Mouse (Mus musculus) intestine, embryonic 14.5 days (tissue): ENCODE results near the gene Hist1h1b. TPM values are rescaled to one million over a fixed set of nuclear protein-coding genes. Genes with fewer than 3 reads are reported as not detected.
"Not testable (repeated sequence)": the region's sequence is repeated elsewhere in the genome, so short reads cannot be mapped to it uniquely, and the experiment has no call there.

Experiments used
- ATAC-seq: fragments of 200-750 bp; cut with Nextera tagmentation; replicated peaks from 2 replicates; pipeline ENCODE4 v1.8.0; 2017; ENCODE audit warnings: low read depth, moderate number of reproducible peaks, moderate TSS enrichment, moderate library complexity; ENCODE audit not compliant: low FRiP score, low TSS enrichment
- DNase-seq: peaks from one replicate; pipeline ENCODE4 v3.0.0-alpha.2; 2018; ENCODE audit warnings: low spot score
- H3K27ac ChIP-seq: fragments of 300-500 bp; sonication (generic); 2 replicates; pipeline ENCODE4 v1.5.1; 2014; ENCODE audit warnings: low read depth, mild to moderate bottlenecking, control low read depth
- H3K27me3 ChIP-seq: fragments of 300-500 bp; sonication (generic); replicated peaks from 2 replicates; pipeline ENCODE4 v1.6.1; 2014; ENCODE audit warnings: low read length, control low read depth; ENCODE audit not compliant: control insufficient read depth, insufficient read depth
- H3K36me3 ChIP-seq: fragments of 300-500 bp; sonication (generic); 2 replicates; pipeline ENCODE4 v1.6.1; 2014; ENCODE audit warnings: low read length, control low read depth; ENCODE audit not compliant: control insufficient read depth, insufficient read depth
- H3K4me1 ChIP-seq: fragments of 300-500 bp; sonication (generic); replicated peaks from 2 replicates; pipeline ENCODE4 v1.6.1; 2014; ENCODE audit warnings: low read length, control low read depth, mixed read lengths; ENCODE audit not compliant: control insufficient read depth, insufficient read depth
- H3K4me2 ChIP-seq: fragments of 300-500 bp; sonication (generic); 2 replicates; pipeline ENCODE4 v1.6.1; 2014; ENCODE audit warnings: low read length
- H3K4me3 ChIP-seq: fragments of 300-500 bp; sonication (generic); 2 replicates; pipeline ENCODE4 v1.5.1; 2014; ENCODE audit warnings: low read depth, low read length, control low read depth, mixed read lengths
- H3K9ac ChIP-seq: fragments of 300-500 bp; sonication (generic); 2 replicates; pipeline ENCODE4 v1.6.1; 2014; ENCODE audit warnings: mild to moderate bottlenecking, low read length
- H3K9me3 ChIP-seq: fragments of 300-500 bp; sonication (generic); 2 replicates; pipeline ENCODE4 v1.6.1; 2016; ENCODE audit warnings: low read length, control low read depth; ENCODE audit not compliant: control insufficient read depth
- WGBS: fragments of 180-500 bp; shearing (Covaris S2); extraction: QIAGEN DNeasy Blood & Tissue Kit; methylation state at CpG from one replicate; pipeline ENCODE4 v1.1.7; 2014; 5-methylcytosine and 5-hydroxymethylcytosine counted together
- microRNA-seq: library from miRNA; unstranded; fragments of <30 nt; microRNA quantifications from one replicate; pipeline ENCODE4, GENCODE M21; 2016
- polyA plus RNA-seq: library from polyadenylated mRNA; unstranded; fragments of >200 nt; fragmentation: Nextera tagmentation; extraction: Ambion mirVana; gene quantifications from 2 replicates; pipeline ENCODE4 v1.2.1, GENCODE M21; 2014

Gene Hist1h1b
- polyA plus RNA-seq, 1 experiment from 2014 or later = 16.0 TPM

- Histone ChIP-seq H3K4me3 (peak overlapping the region; percentile 77), H3K27me3 (no peaks in the 10 kb centered on the region), H3K4me2 (peak overlapping the region; percentile 82), H3K36me3 (no peaks in the 10 kb centered on the region), H3K4me1 (peaks cover 24% of the 10 kb centered on the region), H3K9ac (peak overlapping the region; percentile 88), H3K9me3 (no peaks in the 10 kb centered on the region), H3K27ac (peak overlapping the region; percentile 97)
- ATAC-seq (no peak), DNase-seq (peak; percentile 73)
- 4% methylated on average over 5 of the region's 5 CpGs for WGBS
These were observed 30.9 kb downstream of the Hist1h1b start for GRCm38 (mm10) chr13:21749387-21750158.

DNA sequence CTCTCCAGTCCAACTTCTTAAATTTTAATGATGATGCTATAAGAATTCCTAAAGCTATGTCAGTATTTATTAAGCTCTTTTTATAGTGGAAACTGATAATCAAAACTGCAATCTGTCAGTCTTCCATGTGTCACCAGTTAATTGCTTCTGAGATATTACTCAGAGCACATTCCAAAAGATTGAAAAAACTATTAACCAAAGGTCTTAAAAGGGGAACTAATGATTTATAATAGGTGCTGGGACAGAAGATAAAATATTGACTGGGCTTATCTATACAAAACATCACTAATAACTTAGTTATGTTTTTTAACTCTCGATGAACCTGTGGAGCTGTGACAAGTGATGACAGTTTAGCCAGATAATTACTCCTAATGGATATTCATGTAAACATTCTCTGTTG lies 35.4 kb downstream of the Hist1h1b start:
- no peak for DNase-seq
- Histone ChIP-seq H3K4me2 (no peak overlapping the region), H3K27ac (no peak overlapping the region), H3K9ac (no peak overlapping the region), H3K9me3 (no peaks in the 10 kb centered on the region), H3K4me3 (no peak overlapping the region), H3K36me3 (no peaks in the 10 kb centered on the region), H3K27me3 (no peaks in the 10 kb centered on the region), H3K4me1 (peaks cover 12% of the 10 kb centered on the region; the same call in 1 of the 2 replicates)
- 23% methylated on average over 1 of the region's 1 CpGs for WGBS
- ATAC-seq = no peak

DNA sequence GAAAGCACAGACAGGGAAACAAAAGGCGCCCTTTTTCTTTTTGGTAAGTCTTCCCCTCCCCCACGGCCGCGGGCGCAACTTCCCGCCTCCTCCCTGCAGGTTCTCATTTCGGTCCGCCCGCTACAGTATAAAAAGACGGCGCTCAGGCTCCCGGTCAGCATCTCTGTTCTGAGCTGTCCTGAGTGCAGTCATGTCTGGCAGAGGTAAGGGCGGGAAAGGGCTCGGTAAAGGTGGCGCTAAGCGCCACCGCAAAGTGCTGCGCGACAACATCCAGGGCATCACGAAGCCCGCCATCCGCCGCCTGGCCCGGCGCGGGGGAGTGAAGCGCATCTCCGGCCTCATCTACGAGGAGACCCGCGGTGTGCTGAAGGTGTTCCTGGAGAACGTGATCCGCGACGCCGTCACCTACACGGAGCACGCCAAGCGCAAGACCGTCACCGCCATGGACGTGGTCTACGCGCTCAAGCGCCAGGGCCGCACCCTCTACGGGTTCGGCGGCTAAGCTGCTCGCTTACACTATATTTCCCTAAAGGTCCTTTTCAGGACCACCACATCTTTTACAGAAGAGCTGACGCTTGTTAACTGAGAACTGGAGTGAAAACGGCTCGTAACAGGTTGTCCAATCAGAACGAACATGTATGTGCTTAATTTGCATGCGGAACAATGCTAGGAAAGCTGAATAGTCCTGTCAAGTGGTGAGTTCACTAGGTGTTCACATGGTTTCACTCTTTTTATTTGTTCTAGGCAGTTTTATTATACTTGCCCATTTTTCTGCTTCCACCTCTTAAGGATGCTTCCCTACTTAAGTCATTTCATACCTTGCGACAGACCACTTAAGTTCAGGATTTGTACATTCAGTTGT lies 45.3 kb downstream of the Hist1h1b start, which contains the start of gene Hist1h4j:
TSS of gene Hist1h4j (plus strand) at position 159 of the 862 bp plus-strand sequence.
- H3K9ac ChIP-seq = peak within 1 kb of the TSS; percentile 79
- peak within 1 kb of the TSS; percentile 55 for H3K4me3 ChIP-seq
- peaks cover 14% of the 10 kb centered on the region; the same call in 1 of the 2 replicates for H3K4me1 ChIP-seq
- ATAC-seq = peak; percentile 91
- not testable (repeated sequence) for H3K9me3 ChIP-seq, H3K36me3 ChIP-seq, H3K27me3 ChIP-seq
- 1% methylated on average over 44 of the region's 56 CpGs for WGBS
- peak; percentile 100 for DNase-seq
- H3K4me2 ChIP-seq = peak within 1 kb of the TSS; percentile 70
- H3K27ac ChIP-seq = peak within 1 kb of the TSS; percentile 97

DNA sequence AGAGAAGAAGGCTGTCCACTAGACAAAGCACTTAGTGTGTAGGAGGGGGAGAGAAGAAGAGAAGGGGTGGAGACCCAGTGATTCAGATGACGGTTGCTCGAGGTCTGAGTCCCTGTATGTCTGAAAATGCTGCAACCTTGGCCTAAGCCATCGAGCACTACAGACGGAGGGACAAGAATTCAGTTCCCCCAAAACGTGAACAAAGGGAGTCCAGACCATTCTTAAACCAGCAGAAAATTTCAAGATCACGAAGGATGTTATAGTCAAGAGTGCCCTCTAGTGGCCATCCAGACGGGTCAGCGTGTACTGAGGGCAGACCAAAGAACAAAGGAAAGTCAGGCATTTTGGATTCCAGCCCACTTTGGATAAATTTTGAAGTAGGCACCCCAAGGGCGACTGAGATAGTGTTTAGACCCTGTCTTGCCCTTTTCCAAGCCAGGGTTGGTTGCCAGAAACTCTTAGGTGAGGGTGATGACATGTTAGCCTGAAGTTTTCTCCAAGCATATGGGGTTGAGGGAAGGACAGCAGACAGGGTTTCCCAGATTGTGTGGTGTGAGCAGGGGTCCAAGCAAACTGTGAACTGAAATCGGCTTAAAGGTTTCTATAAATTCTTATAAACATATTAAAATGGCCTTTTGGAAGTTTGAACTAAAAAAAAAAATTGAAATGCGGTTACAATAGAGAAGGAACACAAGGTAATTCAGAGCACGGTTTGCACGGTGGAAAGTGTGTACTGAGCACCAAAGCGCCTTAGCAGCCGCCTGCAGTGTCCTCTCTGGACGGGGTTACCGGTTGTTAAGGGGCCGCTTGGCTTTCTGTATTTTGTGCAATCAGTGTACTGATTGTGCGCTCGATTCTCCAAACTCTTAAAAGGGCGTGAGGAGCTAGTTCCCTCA lies 46.2 kb downstream of the Hist1h1b start:
- WGBS = under 1% methylated on average over 21 of the region's 21 CpGs
- ATAC-seq = peak; percentile 83
- H3K36me3 ChIP-seq = no peaks in the 10 kb centered on the region

DNA sequence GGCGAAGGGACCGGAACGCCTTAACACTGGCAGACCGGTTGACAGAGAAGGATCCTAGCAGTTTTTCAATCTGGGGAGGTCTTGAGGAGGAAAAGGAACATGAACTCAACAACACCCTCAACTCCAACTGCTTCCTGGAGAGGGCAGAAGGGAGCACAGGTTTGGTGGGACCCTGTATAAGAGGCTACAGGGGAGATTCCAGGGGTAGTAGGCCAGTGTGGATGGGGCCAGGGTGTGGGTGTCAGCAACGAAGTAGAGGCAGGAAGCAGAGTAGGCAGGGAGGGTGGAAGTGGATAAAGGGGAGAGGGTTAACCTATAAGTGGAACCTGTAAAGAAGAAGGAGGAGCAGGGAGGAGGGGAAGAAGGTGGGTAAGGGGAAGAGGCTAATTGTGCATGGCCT lies 47.0 kb downstream of the Hist1h1b start:
- H3K27ac ChIP-seq = peak overlapping the region; percentile 97

More for the DNA sequence above, 46.2 kb downstream of the Hist1h1b start:
- Histone ChIP-seq H3K4me1 (peaks cover 11% of the 10 kb centered on the region; the same call in 1 of the 2 replicates), H3K27me3 (no peaks in the 10 kb centered on the region), H3K9ac (peak overlapping the region; percentile 79), H3K9me3 (no peaks in the 10 kb centered on the region), H3K4me3 (peak overlapping the region; percentile 55), H3K4me2 (peak overlapping the region; percentile 70), H3K27ac (peak overlapping the region; percentile 97)
- DNase-seq = peak; percentile 91

More for the DNA sequence above, 47.0 kb downstream of the Hist1h1b start:
- 82% methylated on average over 5 of the region's 5 CpGs for WGBS
- DNase-seq (no peak), ATAC-seq (no peak; the same call in 1 of the 2 replicates)
- Histone ChIP-seq H3K27me3 (no peaks in the 10 kb centered on the region), H3K4me1 (0 out of 2 replicates have a peak, but pooled peaks cover 11% of the 10 kb centered on the region), H3K4me2 (no peak overlapping the region), H3K4me3 (no peak overlapping the region), H3K36me3 (no peaks in the 10 kb centered on the region), H3K9me3 (no peaks in the 10 kb centered on the region), H3K9ac (no peak overlapping the region)

Small RNA genes lying within 50 kb of the gene (microRNA-seq; reads per million reads assigned to microRNA genes)
- not detected for gene Gm19658
- not detected for gene Gm44346
- gene Gm44454 = not detected

Other genes with a start within 250 kb of the Hist1h1b start
- gene Zkscan8, start 249.5 kb downstream of the Hist1h1b start, polyA plus RNA-seq = 8.2 and 9.6 TPM in 2 replicates
- 0.05 and 0.16 TPM in 2 replicates for gene Olfr1366, start 237.8 kb downstream of the Hist1h1b start, polyA plus RNA-seq
- not detected in 2 replicates for gene Olfr1535, start 220.7 kb downstream of the Hist1h1b start, polyA plus RNA-seq
- not detected in 2 replicates for gene Olfr1364, start 198.9 kb downstream of the Hist1h1b start, polyA plus RNA-seq
- not detected in 2 replicates for gene Olfr1362, start 166.6 kb downstream of the Hist1h1b start, polyA plus RNA-seq
- not detected in 2 replicates for gene Olfr11, start 138.1 kb downstream of the Hist1h1b start, polyA plus RNA-seq
- not detected in 2 replicates for gene Olfr1361, start 117.2 kb downstream of the Hist1h1b start, polyA plus RNA-seq
- gene Olfr1360, start 103.2 kb downstream of the Hist1h1b start, polyA plus RNA-seq = not detected in 2 replicates
- gene Olfr1359, start 82.5 kb downstream of the Hist1h1b start, polyA plus RNA-seq = not detected in 2 replicates
- 3.5 and 4.9 TPM in 2 replicates for gene Hist1h2bl, start 64.5 kb downstream of the Hist1h1b start, polyA plus RNA-seq
- gene Hist1h2ai, start 64.2 kb downstream of the Hist1h1b start, polyA plus RNA-seq = 26.2 and 47.7 TPM in 2 replicates
- 7.7 and 18.4 TPM in 2 replicates for gene Hist1h3h, start 63.0 kb downstream of the Hist1h1b start, polyA plus RNA-seq
- gene Hist1h2bm, start 58.6 kb downstream of the Hist1h1b start, polyA plus RNA-seq = 4.0 and 5.3 TPM in 2 replicates
- 2.2 and 2.3 TPM in 2 replicates for gene Hist1h4j, start 45.6 kb downstream of the Hist1h1b start, polyA plus RNA-seq
- 7.2 and 10.8 TPM in 2 replicates for gene Hist1h4k, start 30.1 kb downstream of the Hist1h1b start, polyA plus RNA-seq
- gene Hist1h2ak, start 26.8 kb downstream of the Hist1h1b start, polyA plus RNA-seq = 18.2 and 18.4 TPM in 2 replicates
- gene Hist1h2bn, start 26.5 kb downstream of the Hist1h1b start, polyA plus RNA-seq = 3.2 and 3.7 TPM in 2 replicates
- gene Hist1h3i, start 2.7 kb upstream of the Hist1h1b start, polyA plus RNA-seq = 188 and 230 TPM in 2 replicates
- 10.1 TPM in 1 of 2 replicates, not detected in the other for gene Hist1h2an, start 6.6 kb upstream of the Hist1h1b start, polyA plus RNA-seq
- 0.74 and 1.8 TPM in 2 replicates for gene Hist1h2bp, start 6.8 kb upstream of the Hist1h1b start, polyA plus RNA-seq
- gene Hist1h2bq, start 29.6 kb upstream of the Hist1h1b start, polyA plus RNA-seq = 19.9 and 23.4 TPM in 2 replicates
- 4.0 TPM in 1 of 2 replicates, not detected in the other for gene Hist1h2ao, start 29.8 kb upstream of the Hist1h1b start, polyA plus RNA-seq
- not detected in 2 replicates for gene Hist1h4m, start 31.1 kb upstream of the Hist1h1b start, polyA plus RNA-seq
- 20.6 and 22.9 TPM in 2 replicates for gene Hist1h4n, start 51.6 kb upstream of the Hist1h1b start, polyA plus RNA-seq
- gene Hist1h2ap, start 52.9 kb upstream of the Hist1h1b start, polyA plus RNA-seq = 4,338 and 4,830 TPM in 2 replicates
- gene Hist1h2br, start 53.1 kb upstream of the Hist1h1b start, polyA plus RNA-seq = 22.1 and 24.2 TPM in 2 replicates
- gene Zfp184, start 164.5 kb upstream of the Hist1h1b start, polyA plus RNA-seq = 9.8 and 13.8 TPM in 2 replicates
- gene Pom121l2, start 200.6 kb upstream of the Hist1h1b start, polyA plus RNA-seq = not detected in 2 replicates
- 0.46 and 1.1 TPM in 2 replicates for gene Prss16, start 229.1 kb upstream of the Hist1h1b start, polyA plus RNA-seq